Mouse (Mus musculus) CD4-positive helper T cell, adult 2 months (primary cell): Measurements from ENCODE around the gene Tmem150c.
A peak's percentile ranks its signal among the peaks of the same experiment; 100 is the strongest.

Experiments used
- DNase-seq: peaks from one replicate; pipeline ENCODE4 v3.0.0-alpha.2; 2012; ENCODE audit warnings: low read depth, missing footprints, low spot score

The Tmem150c gene

GRCm38 (mm10) chr5:100097967-100098366 lies 61.6 kb downstream of the Tmem150c start:
- DNase-seq: no peak

GRCm38 (mm10) chr5:100096955-100097354 lies 62.7 kb downstream of the Tmem150c start:
- DNase-seq: no peak

GRCm38 (mm10) chr5:100091602-100092001 lies 68.0 kb downstream of the Tmem150c start:
- no peak for DNase-seq

GRCm38 (mm10) chr5:100091263-100091594 lies 68.4 kb downstream of the Tmem150c start:
- DNase-seq: no peak

- DNase-seq: no peak
Observed at GRCm38 (mm10) chr5:100090515-100091262, 68.9 kb downstream of the Tmem150c start.

DNA sequence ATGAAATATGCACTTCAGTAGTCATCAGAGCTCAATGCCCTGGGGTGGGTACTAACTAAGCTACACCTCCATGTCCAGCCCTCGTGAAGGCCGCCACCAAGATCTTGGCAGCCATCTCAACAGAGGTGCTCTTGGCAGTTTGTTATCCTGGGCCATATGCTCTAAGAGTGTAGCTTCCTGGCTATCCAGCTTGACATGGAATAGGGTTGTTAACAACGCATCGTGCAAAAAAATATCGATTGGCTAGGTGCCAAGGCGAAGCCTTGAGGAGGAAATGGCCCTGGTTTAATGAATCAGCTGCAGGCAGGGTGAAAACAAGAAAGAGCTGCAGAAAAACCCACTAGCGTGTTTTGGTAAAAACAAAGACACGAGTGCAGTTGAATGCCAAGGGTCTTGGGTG lies 74.5 kb downstream of the Tmem150c start:
- DNase-seq: no peak

DNA sequence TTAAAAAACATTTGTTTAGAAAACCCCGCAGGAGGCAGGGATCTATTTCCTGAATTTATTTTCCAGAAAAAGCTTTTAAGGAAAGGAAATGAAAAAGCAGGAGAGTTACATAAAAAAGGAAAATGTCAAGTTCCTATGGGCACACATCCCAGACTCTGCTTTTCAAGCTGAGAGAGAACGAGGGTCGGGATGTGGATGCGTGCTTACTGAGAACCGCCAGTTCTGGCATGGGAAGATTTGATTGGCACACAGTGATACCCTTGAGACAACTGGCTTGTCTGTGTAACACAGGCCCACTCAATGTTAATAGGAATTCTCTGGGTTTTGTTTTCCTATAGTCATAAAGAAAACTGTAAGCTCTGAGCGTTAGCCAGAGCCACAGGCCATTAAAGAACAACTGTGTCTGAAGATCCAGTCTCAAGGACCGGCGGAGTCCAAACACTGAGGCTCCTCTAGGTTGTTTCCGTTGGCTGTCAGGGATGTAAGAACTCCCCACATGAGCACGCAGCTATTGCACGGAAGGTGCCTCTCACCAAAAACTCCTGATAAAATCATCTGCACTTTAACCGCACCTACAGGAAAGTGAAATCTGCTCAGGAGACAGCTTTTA lies 75.5 kb downstream of the Tmem150c start:
- peak; percentile 9 for DNase-seq

- DNase-seq: no peak
Observed at GRCm38 (mm10) chr5:100082006-100082405, 77.6 kb downstream of the Tmem150c start.

GRCm38 (mm10) chr5:100079931-100080275 lies 79.7 kb downstream of the Tmem150c start:
- DNase-seq: no peak

GRCm38 (mm10) chr5:100079040-100079930 lies 80.3 kb downstream of the Tmem150c start:
- peak; percentile 32 for DNase-seq

- DNase-seq: no peak
Observed at GRCm38 (mm10) chr5:100074571-100074970, 85.0 kb downstream of the Tmem150c start.

GRCm38 (mm10) chr5:100072557-100072956 lies 87.1 kb downstream of the Tmem150c start:
- DNase-seq: no peak

GRCm38 (mm10) chr5:100071541-100071940 lies 88.1 kb downstream of the Tmem150c start:
- DNase-seq: no peak

GRCm38 (mm10) chr5:100070255-100070654 lies 89.4 kb downstream of the Tmem150c start:
- peak; percentile 74 for DNase-seq

- DNase-seq: no peak
Observed at GRCm38 (mm10) chr5:100069526-100069925, 90.1 kb downstream of the Tmem150c start.

DNA sequence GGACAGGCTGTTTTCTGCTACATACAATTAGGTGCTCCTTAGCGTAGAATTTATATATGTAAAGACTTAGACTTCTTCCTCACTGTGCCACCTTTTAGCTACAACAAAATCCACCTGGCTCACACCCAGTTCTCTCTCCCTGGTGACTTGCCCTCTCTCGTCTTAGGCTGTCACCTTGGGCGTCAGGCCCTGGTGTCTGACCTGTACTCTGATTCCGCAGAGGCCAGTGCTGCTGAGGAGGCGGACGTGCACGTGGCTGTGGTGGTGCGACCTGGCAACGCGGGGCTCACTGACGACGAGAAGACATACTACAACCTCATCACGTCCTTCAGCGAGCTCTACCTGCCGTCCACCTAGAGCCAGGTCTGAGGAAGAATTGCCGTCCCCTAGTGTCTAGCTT lies 92.0 kb downstream of the Tmem150c start:
- no peak for DNase-seq

- no peak for DNase-seq
Observed at GRCm38 (mm10) chr5:100060876-100061275, 98.7 kb downstream of the Tmem150c start.

DNA sequence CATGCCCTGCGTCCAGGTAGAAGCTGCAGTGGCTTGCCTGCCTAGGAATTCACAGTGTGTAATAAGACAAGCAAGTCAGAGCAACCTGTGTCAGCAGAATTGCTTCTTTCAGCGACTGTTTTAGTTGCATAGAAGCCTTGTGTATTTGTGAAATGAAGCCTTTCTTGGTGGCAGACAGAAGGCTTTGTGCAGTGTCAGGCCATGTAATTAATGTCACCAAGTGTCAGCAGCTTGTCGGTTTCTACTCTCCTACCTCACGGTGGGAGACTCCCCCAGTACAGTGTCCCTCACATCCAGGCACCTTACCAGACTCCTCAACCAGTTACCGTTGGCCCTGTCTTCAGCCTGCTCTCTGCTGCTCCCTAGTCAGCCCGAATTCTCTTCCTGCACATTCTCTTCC lies 100.3 kb downstream of the Tmem150c start:
- no peak for DNase-seq

GRCm38 (mm10) chr5:100058729-100059128 lies 100.9 kb downstream of the Tmem150c start:
- no peak for DNase-seq

DNA sequence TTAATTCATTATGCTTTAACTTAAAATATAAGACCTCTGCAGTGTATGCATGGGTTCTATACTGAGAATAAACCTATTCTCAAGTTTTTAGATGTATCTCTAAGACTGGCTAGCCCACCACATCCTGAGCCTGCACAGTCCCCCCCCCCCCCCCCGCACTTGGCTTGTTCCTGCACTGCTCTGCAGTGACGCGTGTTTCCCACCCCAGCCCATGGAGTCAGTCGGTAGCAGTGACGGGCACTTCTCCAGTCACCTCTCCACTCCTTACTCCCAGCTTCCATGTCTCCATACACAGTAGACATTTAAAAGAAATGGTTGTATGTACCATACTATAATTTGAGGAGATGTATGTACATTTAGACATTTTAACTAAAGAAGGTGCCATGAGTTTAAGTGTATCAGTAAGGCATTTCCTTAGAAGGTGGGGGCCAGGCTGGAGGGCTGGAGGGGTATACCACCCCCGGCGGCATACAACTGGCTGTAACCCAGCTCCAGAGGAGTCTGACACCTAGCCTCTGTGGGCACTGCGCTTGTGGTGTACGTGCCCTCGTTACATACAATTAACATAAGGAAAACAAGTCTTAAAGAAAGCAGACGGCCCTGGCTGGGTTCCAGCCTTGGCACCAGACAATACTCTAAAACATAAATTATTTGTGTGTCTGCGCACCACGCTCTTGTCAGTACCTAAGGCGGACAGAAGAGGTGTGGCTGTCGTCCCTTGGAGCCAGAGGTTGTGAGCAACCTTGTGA lies 102.0 kb downstream of the Tmem150c start:
- no peak for DNase-seq

DNA sequence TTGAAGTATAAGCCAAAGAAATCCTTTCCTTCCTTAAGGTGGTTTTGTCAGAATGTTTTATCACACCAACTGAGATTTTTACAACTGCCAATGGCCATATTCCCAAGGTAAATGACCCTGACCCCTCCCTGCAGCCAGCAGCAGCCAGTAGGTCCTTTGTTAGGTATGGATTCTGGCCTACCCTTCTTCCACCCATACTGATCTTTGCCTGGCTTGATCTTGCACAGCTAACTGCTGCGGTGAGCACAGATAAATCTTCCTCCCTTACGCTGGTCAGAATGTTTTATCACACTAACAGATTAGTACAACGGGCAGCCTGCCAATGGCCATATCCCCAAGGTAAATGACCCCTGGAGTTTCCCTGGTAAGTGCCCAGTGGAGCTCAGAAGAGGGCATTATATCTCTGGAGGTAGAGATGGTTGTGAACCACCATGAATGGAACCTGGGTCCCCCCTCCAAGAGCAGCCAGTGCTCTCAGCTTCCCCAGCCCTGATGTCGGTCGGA lies 103.7 kb downstream of the Tmem150c start:
- no peak for DNase-seq
